Mouse (Mus musculus) megakaryocyte, embryonic 14.5 days (primary cell): ENCODE measurements around the gene Tyrobp. TPM values are rescaled to one million over a fixed set of nuclear protein-coding genes. Genes with fewer than 3 reads are reported as not detected.

Experiments used
- H3K27me3 ChIP-seq: replicated peaks from 2 replicates; pipeline ENCODE3; 2012; ENCODE audit warnings: inconsistent platforms
- H3K36me3 ChIP-seq: replicated peaks from 2 replicates; pipeline ENCODE3; 2012; ENCODE audit warnings: low read length, inconsistent platforms, mixed read lengths
- H3K4me1 ChIP-seq: 2 replicates; pipeline ENCODE4 v1.6.1; 2012; ENCODE audit warnings: inconsistent platforms
- H3K4me3 ChIP-seq: replicated peaks from 2 replicates; pipeline ENCODE3; 2012; ENCODE audit warnings: moderate library complexity, mild to moderate bottlenecking, inconsistent platforms
- H3K9me3 ChIP-seq: 2 replicates; pipeline ENCODE4 v1.6.1; 2012; ENCODE audit warnings: inconsistent platforms
- FLI1 ChIP-seq: IDR thresholded peaks from 2 replicates; pipeline ENCODE4 v1.6.1; 2012; ENCODE audit warnings: low read length, inconsistent platforms, mixed read lengths
- GATA1 ChIP-seq: IDR thresholded peaks from 3 replicates; pipeline ENCODE4 v1.6.1; 2012; ENCODE audit warnings: mixed read lengths, low read length, inconsistent platforms, borderline replicate concordance
- polyA plus RNA-seq: library from polyadenylated mRNA; stranded (reverse); fragments of >175 nt; gene quantifications from 2 replicates; pipeline ENCODE4 v1.2.3, GENCODE M21; 2012; ENCODE audit warnings: low replicate concordance; ENCODE audit not compliant: insufficient read depth

Tyrobp gene
- polyA plus RNA-seq, 1 experiment, result 273 TPM

- H3K4me3 ChIP-seq, result no peak within 1 kb of the TSS
- peaks cover 99% of the 10 kb centered on the region for H3K27me3 ChIP-seq
- TF ChIP-seq FLI1 (no peak), GATA1 (no peak)
- H3K9me3 ChIP-seq, result no peaks in the 10 kb centered on the region
- H3K4me1 ChIP-seq, result peaks cover 23% of the 10 kb centered on the region
- H3K36me3 ChIP-seq, result no peaks in the 10 kb centered on the region
Measured at GRCm38 (mm10) chr7:30457629-30458330, 44.2 kb downstream of the Tyrobp start, which contains the start of the genes Kirrel2 and Nphs1. Gene Kirrel2, minus strand, starts transcription at chr7:30457690. Gene Nphs1, plus strand, starts transcription at chr7:30458315.

DNA sequence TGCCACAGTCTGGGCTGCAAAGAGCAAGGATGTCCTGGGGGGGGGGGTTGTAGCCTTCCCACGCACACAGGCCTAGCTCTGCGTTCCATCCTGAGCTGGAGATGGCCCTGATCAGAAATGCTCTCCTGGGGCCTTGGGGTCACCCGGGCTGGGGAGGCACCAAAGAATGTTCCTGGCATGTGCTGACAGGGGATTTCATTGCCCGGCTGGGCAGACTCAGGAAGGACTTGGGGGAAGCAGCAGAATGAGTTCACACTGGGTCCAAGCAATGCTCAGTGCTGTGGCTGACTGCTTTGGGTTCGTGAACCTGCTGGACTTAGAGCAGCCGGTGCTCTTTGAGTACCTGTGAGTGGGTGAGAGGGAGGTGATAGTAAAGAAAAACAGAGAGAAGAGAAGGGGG is 45.9 kb downstream of the Tyrobp start:
- Histone ChIP-seq H3K27me3 (peaks cover 95% of the 10 kb centered on the region), H3K9me3 (no peaks in the 10 kb centered on the region), H3K4me3 (no peak overlapping the region), H3K4me1 (peaks cover 9% of the 10 kb centered on the region; the same call in 1 of the 2 replicates), H3K36me3 (no peaks in the 10 kb centered on the region)
- TF ChIP-seq FLI1 (no peak), GATA1 (no peak)

DNA sequence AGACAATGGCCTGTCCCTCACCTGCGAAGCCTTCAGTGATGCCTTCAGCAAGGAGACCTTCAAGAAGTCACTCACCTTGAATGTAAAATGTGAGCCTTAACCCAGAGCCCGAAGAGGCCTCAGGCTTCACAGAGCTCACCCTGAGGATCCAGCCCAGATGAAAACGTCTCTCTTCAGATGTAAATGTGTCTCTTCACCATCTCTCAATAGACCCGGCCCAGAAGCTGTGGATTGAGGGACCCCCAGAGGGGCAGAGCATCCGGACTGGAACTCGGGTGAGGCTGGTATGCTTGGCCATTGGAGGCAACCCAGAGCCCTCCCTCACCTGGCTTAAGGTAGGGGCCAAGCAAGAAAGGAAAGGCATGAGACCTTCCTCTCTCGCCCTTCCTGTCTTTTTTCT is 50.0 kb downstream of the Tyrobp start:
- Histone ChIP-seq H3K9me3 (no peaks in the 10 kb centered on the region), H3K36me3 (no peaks in the 10 kb centered on the region), H3K27me3 (peaks cover 92% of the 10 kb centered on the region), H3K4me1 (no peaks in the 10 kb centered on the region; the same call in 1 of the 2 replicates), H3K4me3 (no peak overlapping the region)
- TF ChIP-seq FLI1 (no peak), GATA1 (no peak)

GRCm38 (mm10) chr7:30463996-30464395 is 50.4 kb downstream of the Tyrobp start:
- Histone ChIP-seq H3K9me3 (no peaks in the 10 kb centered on the region), H3K27me3 (peaks cover 90% of the 10 kb centered on the region), H3K4me1 (no peaks in the 10 kb centered on the region; the same call in 1 of the 2 replicates), H3K4me3 (no peak overlapping the region), H3K36me3 (no peaks in the 10 kb centered on the region)
- no peak for TF ChIP-seq FLI1
- no peak for TF ChIP-seq GATA1

GRCm38 (mm10) chr7:30464816-30465300 is 51.3 kb downstream of the Tyrobp start:
- TF ChIP-seq GATA1, result no peak
- no peak for TF ChIP-seq FLI1
- no peaks in the 10 kb centered on the region; the same call in 1 of the 2 replicates for H3K4me1 ChIP-seq
- H3K36me3 ChIP-seq, result no peaks in the 10 kb centered on the region
- H3K4me3 ChIP-seq, result no peak overlapping the region
- H3K9me3 ChIP-seq, result no peaks in the 10 kb centered on the region
- H3K27me3 ChIP-seq, result peaks cover 85% of the 10 kb centered on the region

Other genes starting within 250 kb of the Tyrobp start
- gene Zfp146, start 244.0 kb upstream of the Tyrobp start, polyA plus RNA-seq, result 2.6 TPM in 1 of 2 replicates, not detected in the other
- 2.4 TPM in 1 of 2 replicates, not detected in the other for gene Cox7a1, start 229.6 kb upstream of the Tyrobp start, polyA plus RNA-seq
- gene Capns1, start 214.9 kb upstream of the Tyrobp start, polyA plus RNA-seq, result 122 and 208 TPM in 2 replicates
- gene Polr2i, start 181.8 kb upstream of the Tyrobp start, polyA plus RNA-seq, result 13.7 and 67.3 TPM in 2 replicates
- 21.7 and 73.2 TPM in 2 replicates for gene Tbcb, start 181.5 kb upstream of the Tyrobp start, polyA plus RNA-seq
- gene Ovol3, start 178.0 kb upstream of the Tyrobp start, polyA plus RNA-seq, result not detected in 2 replicates
- not detected in 2 replicates for gene Thap8, start 133.7 kb upstream of the Tyrobp start, polyA plus RNA-seq
- 35.7 and 93.0 TPM in 2 replicates for gene Wdr62, start 133.3 kb upstream of the Tyrobp start, polyA plus RNA-seq
- gene Clip3, start 122.0 kb upstream of the Tyrobp start, polyA plus RNA-seq, result 0.34 TPM in 1 of 2 replicates, not detected in the other
- gene Alkbh6, start 105.0 kb upstream of the Tyrobp start, polyA plus RNA-seq, result 78.7 and 108 TPM in 2 replicates
- 2.6 TPM in 1 of 2 replicates, not detected in the other for gene Syne4, start 99.0 kb upstream of the Tyrobp start, polyA plus RNA-seq
- 0.25 TPM in 1 of 2 replicates, not detected in the other for gene E130208F15Rik, start 92.0 kb upstream of the Tyrobp start, polyA plus RNA-seq
- 9.8 and 13.7 TPM in 2 replicates for gene Sdhaf1, start 89.9 kb upstream of the Tyrobp start, polyA plus RNA-seq
- not detected in 2 replicates for gene Lrfn3, start 51.0 kb upstream of the Tyrobp start, polyA plus RNA-seq
- gene Hcst, start 6.1 kb downstream of the Tyrobp start, polyA plus RNA-seq, result 11.1 and 14.2 TPM in 2 replicates
- gene Nfkbid, start 8.0 kb downstream of the Tyrobp start, polyA plus RNA-seq, result 8.3 and 10.0 TPM in 2 replicates
- gene Aplp1, start 31.8 kb downstream of the Tyrobp start, polyA plus RNA-seq, result 2.1 and 5.5 TPM in 2 replicates
- not detected in 2 replicates for gene Kirrel2, start 43.9 kb downstream of the Tyrobp start, polyA plus RNA-seq
- gene Nphs1, start 44.6 kb downstream of the Tyrobp start, polyA plus RNA-seq, result not detected in 2 replicates
- gene Prodh2, start 79.9 kb downstream of the Tyrobp start, polyA plus RNA-seq, result not detected in 2 replicates
- gene Arhgap33, start 121.3 kb downstream of the Tyrobp start, polyA plus RNA-seq, result 12.9 and 43.1 TPM in 2 replicates
- 6.0 and 17.2 TPM in 2 replicates for gene Hspb6, start 138.4 kb downstream of the Tyrobp start, polyA plus RNA-seq
- gene Proser3, start 138.5 kb downstream of the Tyrobp start, polyA plus RNA-seq, result 11.6 and 51.8 TPM in 2 replicates
- 49.3 and 62.3 TPM in 2 replicates for gene Lin37, start 146.1 kb downstream of the Tyrobp start, polyA plus RNA-seq
- gene U2af1l4, start 149.5 kb downstream of the Tyrobp start, polyA plus RNA-seq, result 52.8 and 64.1 TPM in 2 replicates
- 0.70 TPM in 1 of 2 replicates, not detected in the other for gene Gm49396, start 149.6 kb downstream of the Tyrobp start, polyA plus RNA-seq
- 21.1 and 77.9 TPM in 2 replicates for gene Psenen, start 149.9 kb downstream of the Tyrobp start, polyA plus RNA-seq
- 4.3 and 15.3 TPM in 2 replicates for gene Igflr1, start 151.7 kb downstream of the Tyrobp start, polyA plus RNA-seq
- 20.0 and 47.0 TPM in 2 replicates for gene Kmt2b, start 175.0 kb downstream of the Tyrobp start, polyA plus RNA-seq
- 0.10 TPM in 1 of 2 replicates, not detected in the other for gene Zbtb32, start 185.1 kb downstream of the Tyrobp start, polyA plus RNA-seq
- 1.2 TPM in 1 of 2 replicates, not detected in the other for gene Upk1a, start 199.1 kb downstream of the Tyrobp start, polyA plus RNA-seq
- 82.5 and 197 TPM in 2 replicates for gene Cox6b1, start 212.4 kb downstream of the Tyrobp start, polyA plus RNA-seq
- gene Etv2, start 222.1 kb downstream of the Tyrobp start, polyA plus RNA-seq, result 0.44 TPM in 1 of 2 replicates, not detected in the other
- 261 and 484 TPM in 2 replicates for gene Rbm42, start 236.6 kb downstream of the Tyrobp start, polyA plus RNA-seq